ENCODE assay signal across 9 mouse cellular contexts in the genomic region with DNA sequence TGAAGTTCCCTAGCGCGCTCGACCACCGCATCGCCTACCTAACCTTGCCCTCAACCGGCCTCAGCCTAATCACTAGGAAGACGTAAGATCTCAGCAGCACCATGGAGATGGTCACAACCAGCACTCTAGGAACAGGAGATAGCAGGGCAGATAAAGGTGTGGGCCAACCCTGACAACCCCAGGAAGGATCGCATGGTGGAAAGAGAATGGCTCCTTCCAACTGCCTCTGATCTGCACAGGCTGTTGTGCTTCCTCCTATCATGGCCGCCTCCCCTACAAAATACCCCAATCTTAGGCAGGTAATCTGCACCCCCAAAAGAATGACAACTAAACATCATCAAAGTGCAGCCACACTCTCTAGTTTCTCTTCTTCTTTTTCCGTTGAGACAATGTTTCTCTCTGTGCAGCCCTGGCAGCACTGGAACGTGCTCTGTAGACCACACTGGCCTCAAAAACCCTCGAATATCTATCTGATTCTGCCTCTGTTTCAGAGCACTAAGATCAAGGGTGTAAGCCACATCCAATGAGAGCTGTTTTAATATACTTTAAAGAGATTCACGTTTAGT. TPM values are rescaled to one million over a fixed set of nuclear protein-coding genes. Genes with fewer than 3 reads are reported as not detected.
DNase-seq lines count a peak whose midpoint lies in the region; ATAC-seq and TF ChIP-seq lines count a peak whose summit lies in the region.
"Had no signal": no experiment of that assay in that cellular context is flagged by ENCODE, and none has a peak within 500 bp of the region (broad histone marks: within the 10 kb centered on the region; RNA-seq: fewer than 3 reads in every experiment).

No protein-coding gene starts in this region.

- no peaks in the 10 kb centered on the region for H3K9me3 ChIP-seq in lung, postnatal 0 days (ENCODE audit: low read length)
- H3K9me3 ChIP-seq in embryonic facial prominence, embryonic 15.5 days (replicated peaks), result no peaks in the 10 kb centered on the region
- no peaks in the 10 kb centered on the region for H3K9me3 ChIP-seq in intestine, postnatal 0 days (ENCODE audit: control insufficient read depth)
- no peaks in the 10 kb centered on the region for H3K9me3 ChIP-seq in neural tube, embryonic 14.5 days (ENCODE audit: control insufficient read depth, low read length)

- 0 out of 2 replicates have a peak overlapping the region, but pooled peaks have one; percentile 16 for H3K9ac ChIP-seq in lung, postnatal 0 days (replicated peaks; ENCODE audit: low read depth)
- no peak overlapping the region for H3K9ac ChIP-seq in embryonic facial prominence, embryonic 15.5 days
- no peak overlapping the region for H3K9ac ChIP-seq in intestine, postnatal 0 days (ENCODE audit: low read depth, low read length)
- no peak overlapping the region for H3K9ac ChIP-seq in neural tube, embryonic 14.5 days (replicated peaks; ENCODE audit: low read depth, low read length)

- peaks cover 13% of the 10 kb centered on the region for H3K36me3 ChIP-seq in lung, postnatal 0 days (ENCODE audit: insufficient read depth, low read length)
- H3K36me3 ChIP-seq in embryonic facial prominence, embryonic 15.5 days, result peaks cover 41% of the 10 kb centered on the region
- peaks cover 40% of the 10 kb centered on the region for H3K36me3 ChIP-seq in intestine, postnatal 0 days (ENCODE audit: control insufficient read depth, insufficient read depth)
- H3K36me3 ChIP-seq in neural tube, embryonic 14.5 days (ENCODE audit: control insufficient read depth, insufficient read depth, low read length), result peaks cover 29% of the 10 kb centered on the region; the same call in 1 of the 2 replicates

- 0 out of 2 replicates have a peak overlapping the region, but pooled peaks have one; percentile 100 for H3K4me3 ChIP-seq in lung, postnatal 0 days (ENCODE audit: low read depth, low read length)
- H3K4me3 ChIP-seq in embryonic facial prominence, embryonic 15.5 days (replicated peaks), result no peak overlapping the region
- H3K4me3 ChIP-seq in intestine, postnatal 0 days (ENCODE audit: low read depth, low read length), result no peak overlapping the region
- no peak overlapping the region for H3K4me3 ChIP-seq in neural tube, embryonic 14.5 days (ENCODE audit: low read depth, low read length)

- no peak for TF ChIP-seq EP300 in lung, postnatal 0 days (IDR thresholded peaks at IDR 0.05)

- no peak for ATAC-seq in lung, postnatal 0 days
- no peak for ATAC-seq in embryonic facial prominence, embryonic 15.5 days (ENCODE audit: insufficient number of reproducible peaks, low FRiP score, low TSS enrichment, low read depth)
- no peak for ATAC-seq in intestine, postnatal 0 days
- ATAC-seq in neural tube, embryonic 14.5 days (ENCODE audit: low read depth), result no peak

- no peak for DNase-seq in lung, postnatal 0 days (ENCODE audit: low spot score)
- no peak for DNase-seq in lung, postnatal 4 days
- no peak for DNase-seq in adrenal gland, adult (ENCODE audit: inconsistent age in 2 of 2, low spot score in 1 of 2)
- DNase-seq in left cerebral cortex, adult 18-20 months (ENCODE audit: low spot score in 2 of 2), result no peak
- no peak for DNase-seq in gastrocnemius, adult 18-20 months (ENCODE audit: low spot score)

- peak overlapping the region; percentile 60 for H3K4me2 ChIP-seq in lung, postnatal 0 days (replicated peaks; ENCODE audit: low read depth, low read length)
- peak overlapping the region; percentile 0; the same call in 1 of the 2 replicates for H3K4me2 ChIP-seq in embryonic facial prominence, embryonic 15.5 days (replicated peaks)
- peak overlapping the region; percentile 73; the same call in 1 of the 2 replicates for H3K4me2 ChIP-seq in intestine, postnatal 0 days (replicated peaks; ENCODE audit: low read depth)
- H3K4me2 ChIP-seq in neural tube, embryonic 14.5 days (ENCODE audit: low read depth, low read length), result peak overlapping the region; percentile 68

- 74% methylated on average over 13 of the region's 13 CpGs for WGBS in lung, postnatal 0 days
- WGBS in embryonic facial prominence, embryonic 15.5 days, result 88% methylated on average over 13 of the region's 13 CpGs
- WGBS in intestine, postnatal 0 days, result 73% methylated on average over 13 of the region's 13 CpGs
- WGBS in neural tube, embryonic 14.5 days, result 88% methylated on average over 13 of the region's 13 CpGs

- H3K27me3 ChIP-seq in lung, postnatal 0 days (replicated peaks; ENCODE audit: insufficient read depth, low read length), result no peaks in the 10 kb centered on the region
- H3K27me3 ChIP-seq in embryonic facial prominence, embryonic 15.5 days, result no peaks in the 10 kb centered on the region
- H3K27me3 ChIP-seq in intestine, postnatal 0 days (replicated peaks; ENCODE audit: control insufficient read depth, insufficient read depth, low read length), result no peaks in the 10 kb centered on the region
- H3K27me3 ChIP-seq in neural tube, embryonic 14.5 days (ENCODE audit: control insufficient read depth, insufficient read depth, low read length), result peaks cover 2% of the 10 kb centered on the region; the same call in 1 of the 2 replicates

- H3K4me1 ChIP-seq in lung, postnatal 0 days (ENCODE audit: insufficient read depth, low read depth, low read length), result peaks cover 11% of the 10 kb centered on the region
- H3K4me1 ChIP-seq in embryonic facial prominence, embryonic 15.5 days, result peaks cover 20% of the 10 kb centered on the region
- H3K4me1 ChIP-seq in intestine, postnatal 0 days (replicated peaks; ENCODE audit: control insufficient read depth, insufficient read depth, low read length), result 0 out of 2 replicates have a peak, but pooled peaks cover 7% of the 10 kb centered on the region
- peaks cover 26% of the 10 kb centered on the region for H3K4me1 ChIP-seq in neural tube, embryonic 14.5 days (ENCODE audit: control insufficient read depth, insufficient read depth, low read length)

- no peak overlapping the region for H3K27ac ChIP-seq in lung, postnatal 0 days (ENCODE audit: low read length)
- H3K27ac ChIP-seq in embryonic facial prominence, embryonic 15.5 days (replicated peaks), result no peak overlapping the region
- 0 out of 2 replicates have a peak overlapping the region, but pooled peaks have one; percentile 1 for H3K27ac ChIP-seq in intestine, postnatal 0 days (ENCODE audit: low read depth, low read length)
- no peak overlapping the region for H3K27ac ChIP-seq in neural tube, embryonic 14.5 days (ENCODE audit: low read depth, low read length)

- TF ChIP-seq CTCF in lung, postnatal 0 days (IDR thresholded peaks at IDR 0.05), result no peak
- TF ChIP-seq CTCF in intestine, postnatal 0 days (IDR thresholded peaks at IDR 0.05; ENCODE audit: low read depth), result no peak

RNA-seq across cellular contexts. Expression of gene Mgea5, which starts 3.2 kb away (rescaled TPM):
- 26.4 and 33.9 TPM in 2 replicates for polyA plus RNA-seq in lung, postnatal 0 days (2015; fragmentation: Nextera tagmentation; extraction: Ambion mirVana)
- polyA plus RNA-seq in embryonic facial prominence, embryonic 15.5 days (2015; fragmentation: Nextera tagmentation; extraction: Ambion mirVana), result 53.0 and 55.9 TPM in 2 replicates
- polyA plus RNA-seq in intestine, postnatal 0 days (2015; fragmentation: Nextera tagmentation; extraction: Ambion mirVana), result 18.2 and 19.3 TPM in 2 replicates
- 106 and 108 TPM in 2 replicates for polyA plus RNA-seq in neural tube, embryonic 14.5 days (2014; fragmentation: Nextera tagmentation; extraction: Ambion mirVana)
- total RNA-seq in left cerebral cortex, adult 18-20 months (2021), result 100 to 1,000 TPM; 158 to 165 TPM
- 10 to 100 TPM; 32.1 to 39.9 TPM for total RNA-seq in gastrocnemius, adult 18-20 months (2021)

RNA-seq across cellular contexts. Expression of gene Npm3, which starts 31.0 kb away (rescaled TPM):
- 7.7 and 8.1 TPM in 2 replicates for polyA plus RNA-seq in lung, postnatal 0 days (2015; fragmentation: Nextera tagmentation; extraction: Ambion mirVana)
- polyA plus RNA-seq in embryonic facial prominence, embryonic 15.5 days (2015; fragmentation: Nextera tagmentation; extraction: Ambion mirVana), result 17.0 and 17.9 TPM in 2 replicates
- polyA plus RNA-seq in intestine, postnatal 0 days (2015; fragmentation: Nextera tagmentation; extraction: Ambion mirVana), result 8.5 and 9.0 TPM in 2 replicates
- polyA plus RNA-seq in neural tube, embryonic 14.5 days (2014; fragmentation: Nextera tagmentation; extraction: Ambion mirVana), result 5.9 and 6.1 TPM in 2 replicates
- total RNA-seq in left cerebral cortex, adult 18-20 months (2021), result 1 to 10 TPM; 6.1 to 7.4 TPM
- total RNA-seq in gastrocnemius, adult 18-20 months (2021), result 10 to 100 TPM; 10.1 to 11.0 TPM

RNA-seq across cellular contexts. Expression of gene Kcnip2, which starts 35.4 kb away (rescaled TPM):
- 1.0 and 1.4 TPM in 2 replicates for polyA plus RNA-seq in lung, postnatal 0 days (2015; fragmentation: Nextera tagmentation; extraction: Ambion mirVana)
- polyA plus RNA-seq in embryonic facial prominence, embryonic 15.5 days (2015; fragmentation: Nextera tagmentation; extraction: Ambion mirVana), result 2.1 and 2.5 TPM in 2 replicates
- polyA plus RNA-seq in intestine, postnatal 0 days (2015; fragmentation: Nextera tagmentation; extraction: Ambion mirVana), result 3.6 and 4.7 TPM in 2 replicates
- 17.2 and 20.4 TPM in 2 replicates for polyA plus RNA-seq in neural tube, embryonic 14.5 days (2014; fragmentation: Nextera tagmentation; extraction: Ambion mirVana)
- 100 to 1,000 TPM; 148 to 164 TPM for total RNA-seq in left cerebral cortex, adult 18-20 months (2021)
- under 1 TPM; 0.21 to 0.62 TPM for total RNA-seq in gastrocnemius, adult 18-20 months (2021)
- total RNA-seq: liver, adult 2 months had no signal

RNA-seq across cellular contexts. Expression of gene Fgf8, which starts 37.7 kb away (rescaled TPM):
- polyA plus RNA-seq in lung, postnatal 0 days (2015; fragmentation: Nextera tagmentation; extraction: Ambion mirVana), result not detected in 2 replicates
- 0.15 and 0.21 TPM in 2 replicates for polyA plus RNA-seq in embryonic facial prominence, embryonic 15.5 days (2015; fragmentation: Nextera tagmentation; extraction: Ambion mirVana)
- not detected in 2 replicates for polyA plus RNA-seq in intestine, postnatal 0 days (2015; fragmentation: Nextera tagmentation; extraction: Ambion mirVana)
- polyA plus RNA-seq in neural tube, embryonic 14.5 days (2014; fragmentation: Nextera tagmentation; extraction: Ambion mirVana), result 0.35 TPM in 1 of 2 replicates, not detected in the other
- not detected for total RNA-seq in left cerebral cortex, adult 18-20 months (2021)
- total RNA-seq in gastrocnemius, adult 18-20 months (2021), result not detected
- total RNA-seq: liver, adult 2 months had no signal
- polyA plus RNA-seq: liver, adult 2 months had no signal

Comparison
In these comparisons a context has a peak if more than half of its experiments do, and no peak if none do; other contexts are left out.
1. H3K4me2 ChIP-seq: peak in every context shown above with its lines; median percentile 73 in intestine, postnatal 0 days; 68 in neural tube, embryonic 14.5 days; 60 in lung, postnatal 0 days; 0 in embryonic facial prominence, embryonic 15.5 days.